Mouse (Mus musculus): ENCODE measurements around the gene Rbm47.

DNA sequence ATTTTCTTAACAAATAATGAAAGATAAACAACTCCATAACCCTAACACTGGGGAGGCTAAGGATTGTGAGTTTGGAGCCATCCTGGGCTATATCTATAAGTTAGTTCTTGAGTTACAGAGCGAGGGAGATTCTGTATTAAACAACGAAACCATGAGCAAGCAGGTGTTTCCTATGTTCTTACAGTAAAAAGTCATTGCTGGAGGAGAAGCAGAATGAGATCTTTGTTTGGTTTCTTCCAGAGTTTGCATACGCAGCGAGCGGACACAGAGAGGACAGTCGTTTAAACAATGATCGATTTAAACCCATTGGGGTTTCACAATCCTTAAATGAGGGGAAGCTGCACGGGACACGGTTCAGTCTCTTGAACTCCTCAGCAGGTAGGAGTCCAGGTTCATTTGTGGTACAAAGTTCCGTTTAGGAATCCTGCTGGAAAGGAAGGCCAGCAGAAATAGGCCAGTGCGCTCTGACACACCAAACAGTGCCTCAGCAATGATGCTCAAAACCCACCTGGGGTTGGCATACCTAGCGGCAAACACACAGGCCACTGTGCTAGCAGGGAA lies 99.2 kb downstream of the Rbm47 start:
- TF ChIP-seq CTCF (IDR thresholded peaks at IDR 0.05; ENCODE audit: insufficient read depth, low read length) (no peak), POLR2A (IDR thresholded peaks at IDR 0.05; ENCODE audit: borderline replicate concordance, extremely low read depth, low read depth, low read length) (no peak)
